Mouse (Mus musculus) bone marrow macrophage, adult 2 months (primary cell): ENCODE measurements at regions not wholly inside any gene's neighbourhood (a gene's known extent, or its start where the extent isn't known, plus 50 kb on each side); places are given as distances from the start of the nearest gene placed in this dataset.

Source experiments
- CTCF ChIP-seq: IDR thresholded peaks from 2 replicates; pipeline ENCODE4 v1.5.1; 2012; ENCODE audit warnings: low read depth, mild to moderate bottlenecking, low read length, moderate library complexity
- POLR2A ChIP-seq: IDR thresholded peaks from 2 replicates; pipeline ENCODE4 v1.6.1; 2012; ENCODE audit warnings: mild to moderate bottlenecking, low read depth, low read length, borderline replicate concordance

GRCm38 (mm10) chr14:102190786-102191185, 461.0 kb downstream of the Lmo7 start:
- TF ChIP-seq CTCF: no peak
- no peak for TF ChIP-seq POLR2A
